In genomic region chr6:118007302-118007701, GRCm38 (mm10) we compare ENCODE assay signal across 9 mouse cellular contexts. TPM values are rescaled to one million over a fixed set of nuclear protein-coding genes. Genes with fewer than 3 reads are reported as not detected.
A peak's percentile ranks its signal among the peaks of the same experiment; 100 is the strongest.
DNase-seq lines count a peak whose midpoint lies in the region; ATAC-seq and TF ChIP-seq lines count a peak whose summit lies in the region.
"Had no signal": no experiment of that assay in that cellular context is flagged by ENCODE, and none has a peak within 500 bp of the region (broad histone marks: within the 10 kb centered on the region; RNA-seq: fewer than 3 reads in every experiment).

No protein-coding gene starts in this region.

- WGBS in kidney, postnatal 0 days = 50% methylated on average over 5 of the region's 5 CpGs
- 45% methylated on average over 5 of the region's 5 CpGs for WGBS in kidney, embryonic 15.5 days

- no peak for ATAC-seq in kidney, postnatal 0 days (replicated peaks; ENCODE audit: low FRiP score, low read depth)
- ATAC-seq in kidney, embryonic 15.5 days (replicated peaks; ENCODE audit: low FRiP score) = no peak

- peak; percentile 48 for TF ChIP-seq RAD21 in CH12.LX (IDR thresholded peaks at IDR 0.05; ENCODE audit: low read depth, low read length)

- no peak overlapping the region for H3K4me3 ChIP-seq in kidney, postnatal 0 days (replicated peaks; ENCODE audit: low read depth, low read length)
- H3K4me3 ChIP-seq in kidney, embryonic 15.5 days (replicated peaks) = no peak overlapping the region
- no peak overlapping the region for H3K4me3 ChIP-seq in CH12.LX (replicated peaks in 1 of 3; ENCODE audit: low read depth in 2 of 3, low read length in 2 of 3, poor library complexity in 1 of 3)
- no peak overlapping the region for H3K4me3 ChIP-seq in embryonic fibroblast, embryonic 13.5 days (ENCODE audit: insufficient read depth, low read length)
- H3K4me3 ChIP-seq: erythroblast, embryonic 14.5 days had no signal

- no peak for TF ChIP-seq POLR2A in CH12.LX (IDR thresholded peaks at IDR 0.05; ENCODE audit: low read depth, low read length)
- TF ChIP-seq POLR2A in embryonic fibroblast, embryonic 13.5 days (IDR thresholded peaks at IDR 0.05; ENCODE audit: low read depth, low read length) = no peak

- H3K9ac ChIP-seq in kidney, postnatal 0 days (ENCODE audit: low read depth, low read length) = no peak overlapping the region
- no peak overlapping the region for H3K9ac ChIP-seq in kidney, embryonic 15.5 days
- no peak overlapping the region for H3K9ac ChIP-seq in CH12.LX (ENCODE audit: insufficient read depth, low read depth)

- TF ChIP-seq CTCF in kidney, postnatal 0 days (IDR thresholded peaks at IDR 0.05; ENCODE audit: low read depth) = peak; percentile 60
- TF ChIP-seq CTCF in CH12.LX (conservative IDR thresholded peaks at IDR 0.05 in 1 of 2, IDR thresholded peaks at IDR 0.05 in 1 of 2; ENCODE audit: low read depth in 2 of 2, low read length in 2 of 2) = peak; percentile 44 to 64; a peak in 3 of 4 replicates
- TF ChIP-seq CTCF in embryonic fibroblast, embryonic 13.5 days (IDR thresholded peaks at IDR 0.05; ENCODE audit: borderline replicate concordance, insufficient read depth, low read length) = peak; percentile 15; the same call in 1 of the 2 replicates

- dilution Hi-C loops in CH12.LX (cut with MboI; ENCODE audit: extremely low pct_ligation_motif_present, extremely low pct_unique_long_range_greater_than_20kb, low sequenced_read_pairs) = no loop called here

- TF ChIP-seq EP300 in CH12.LX (IDR thresholded peaks at IDR 0.05; ENCODE audit: low read length) = no peak

- H3K79me2 ChIP-seq in CH12.LX (replicated peaks; ENCODE audit: control insufficient read depth, extremely low read depth, insufficient read depth, poor library complexity, severe bottlenecking) = no peaks in the 10 kb centered on the region; the same call in 1 of the 2 replicates

- H3K4me2 ChIP-seq in kidney, postnatal 0 days (ENCODE audit: low read length) = no peak overlapping the region
- H3K4me2 ChIP-seq in kidney, embryonic 15.5 days = no peak overlapping the region
- H3K4me2 ChIP-seq in CH12.LX (ENCODE audit: insufficient read depth, low read depth, poor library complexity, severe bottlenecking) = no peak overlapping the region

- H3K27ac ChIP-seq in kidney, postnatal 0 days = no peak overlapping the region
- no peak overlapping the region for H3K27ac ChIP-seq in kidney, embryonic 15.5 days
- no peak overlapping the region for H3K27ac ChIP-seq in CH12.LX (ENCODE audit: insufficient read depth, low read depth)
- H3K27ac ChIP-seq in embryonic fibroblast, embryonic 13.5 days (ENCODE audit: insufficient read depth, low read length) = no peak overlapping the region

- H3K27me3 ChIP-seq in kidney, postnatal 0 days (ENCODE audit: insufficient read depth, low read length) = peaks cover 21% of the 10 kb centered on the region
- peaks cover 44% of the 10 kb centered on the region for H3K27me3 ChIP-seq in kidney, embryonic 15.5 days
- H3K27me3 ChIP-seq in CH12.LX (replicated peaks) = peaks cover 78% of the 10 kb centered on the region

- in situ Hi-C loops in CH12.LX (cut with MboI; ENCODE audit: low pct_ligation_motif_present, low pct_unique_long_range_greater_than_20kb, low sequenced_read_pairs) = no loop called here

- no peaks in the 10 kb centered on the region for H3K9me3 ChIP-seq in kidney, postnatal 0 days (replicated peaks; ENCODE audit: low read length)
- H3K9me3 ChIP-seq in kidney, embryonic 15.5 days (replicated peaks) = no peaks in the 10 kb centered on the region
- H3K9me3 ChIP-seq in CH12.LX (replicated peaks; ENCODE audit: low read length) = peaks cover 2% of the 10 kb centered on the region

- H3K36me3 ChIP-seq in kidney, postnatal 0 days (ENCODE audit: insufficient read depth, low read length) = no peaks in the 10 kb centered on the region
- no peaks in the 10 kb centered on the region for H3K36me3 ChIP-seq in kidney, embryonic 15.5 days
- H3K36me3 ChIP-seq in CH12.LX (replicated peaks in 1 of 2; ENCODE audit: control insufficient read depth in 1 of 2, insufficient read depth in 1 of 2, low read length in 1 of 2) = no peaks in the 10 kb centered on the region

- H3K4me1 ChIP-seq in kidney, postnatal 0 days (replicated peaks; ENCODE audit: insufficient read depth, low read length) = peaks cover 3% of the 10 kb centered on the region; the same call in 1 of the 2 replicates
- peaks cover 9% of the 10 kb centered on the region; the same call in 1 of the 2 replicates for H3K4me1 ChIP-seq in kidney, embryonic 15.5 days
- H3K4me1 ChIP-seq in CH12.LX (ENCODE audit: control insufficient read depth in 1 of 2, insufficient read depth in 2 of 2) = no peaks in the 10 kb centered on the region
- H3K4me1 ChIP-seq in embryonic fibroblast, embryonic 13.5 days (ENCODE audit: control insufficient read depth, insufficient read depth, low read length) = no peaks in the 10 kb centered on the region; the same call in 1 of the 2 replicates

- DNase-seq in adrenal gland, postnatal 10 days = peak; percentile 57
- DNase-seq in adrenal gland, postnatal 4 days (ENCODE audit: low spot score in 2 of 2) = no peak
- DNase-seq in kidney, postnatal 0 days (ENCODE audit: low spot score) = no peak
- DNase-seq in CH12.LX (ENCODE audit: extremely low read depth) = peak; percentile 17
- no peak for DNase-seq in neural tube, embryonic 10.5 days (ENCODE audit: extremely low spot score, low spot score)
- DNase-seq in urinary bladder, adult 2 months (ENCODE audit: low spot score) = no peak

TF ChIP-seq in CH12.LX, 34 proteins besides CTCF, POLR2A, EP300 and RAD21:
- TF ChIP-seq MYC (IDR thresholded peaks at IDR 0.05; ENCODE audit: low read depth, low read length) (peak; percentile 66; the same call in 1 of the 2 replicates), ETS1 (conservative IDR thresholded peaks at IDR 0.05; ENCODE audit: low read depth, low read length) (no peak), JUND (conservative IDR thresholded peaks at IDR 0.05; ENCODE audit: low read depth, low read length) (no peak), GABPA (IDR thresholded peaks at IDR 0.05; ENCODE audit: insufficient replicate concordance, low read depth, low read length) (no peak), MAFK (IDR thresholded peaks at IDR 0.05; ENCODE audit: insufficient replicate concordance, low read length) (no peak), RCOR1 (conservative IDR thresholded peaks at IDR 0.05; ENCODE audit: low read depth, low read length) (no peak), NRF1 (IDR thresholded peaks at IDR 0.05; ENCODE audit: low read depth, low read length) (no peak), SMC3 (IDR thresholded peaks at IDR 0.05; ENCODE audit: low read depth, low read length) (peak; percentile 59), USF2 (conservative IDR thresholded peaks at IDR 0.05; ENCODE audit: low read depth, low read length) (no peak), BHLHE40 (IDR thresholded peaks at IDR 0.05; ENCODE audit: low read depth, low read length) (no peak)

RNA-seq across cellular contexts. Expression of gene Rasgef1a, which starts 3.9 kb away (rescaled TPM):
- total RNA-seq in adrenal gland, postnatal 10 days (2021) = under 1 TPM; 0.21 to 0.36 TPM
- total RNA-seq in adrenal gland, postnatal 4 days (2021) = under 1 TPM; 0.31 to 0.45 TPM
- polyA plus RNA-seq in kidney, postnatal 0 days (2015; fragmentation: Nextera tagmentation; extraction: Ambion mirVana) = 1.4 TPM in 2 replicates
- polyA plus RNA-seq in kidney, embryonic 15.5 days (2015; fragmentation: Nextera tagmentation; extraction: Ambion mirVana) = 0.76 and 1.0 TPM in 2 replicates
- total RNA-seq in CH12.LX (2012; rRNA removed) (0.13 TPM in 1 of 2 replicates, not detected in the other), CH12.LX (2014; rRNA removed) (not detected in 2 replicates)
- not detected in 2 replicates for polyA plus RNA-seq in CH12.LX (2012; ENCODE audit: insufficient read length, low read depth)
- polyA plus RNA-seq in embryonic fibroblast, embryonic 13.5 days (2011; ENCODE audit: insufficient read length, low read depth, missing spikeins) = not detected in 2 replicates
- 1.0 and 1.1 TPM in 2 replicates for polyA plus RNA-seq in urinary bladder, adult 2 months (2012; rRNA removed)
- polyA plus RNA-seq: erythroblast, embryonic 14.5 days had no signal

Comparison
In these comparisons a context has a peak if more than half of its experiments do, and no peak if none do; other contexts are left out.
1. DNase-seq: peak in adrenal gland, postnatal 10 days (single experiment) and CH12.LX (single experiment); none in adrenal gland, postnatal 4 days (0 of 2), kidney, postnatal 0 days (single experiment), neural tube, embryonic 10.5 days (single experiment) and urinary bladder, adult 2 months (single experiment).
2. Peak in every context shown above with its lines, with median percentiles within 50 percentile points of each other: CTCF ChIP-seq.